Mouse (Mus musculus): Measurements from ENCODE around the gene Mfsd4a. TPM values are rescaled to one million over a fixed set of nuclear protein-coding genes. Genes with fewer than 3 reads are reported as not detected.

Gene Mfsd4a
- total and polyA plus RNA-seq, 2 experiments = 0.09 to 0.12 TPM

- no peak for TF ChIP-seq POLR2A (IDR thresholded peaks at IDR 0.05; ENCODE audit: extremely low read depth, insufficient read depth, low read length)
- TF ChIP-seq CTCF (IDR thresholded peaks at IDR 0.05; ENCODE audit: low read depth, low read length) = no peak
- Histone ChIP-seq H3K4me1 (ENCODE audit: control insufficient read depth, insufficient read depth, low read length) (no peaks in the 10 kb centered on the region), H3K36me3 (ENCODE audit: control insufficient read depth, insufficient read depth, low read length) (no peaks in the 10 kb centered on the region), H3K79me2 (ENCODE audit: control insufficient read depth, insufficient read depth, low read length) (no peaks in the 10 kb centered on the region), H3K4me3 (ENCODE audit: insufficient read depth, low read depth, low read length) (no peak overlapping the region), H3K9ac (ENCODE audit: low read depth, low read length) (no peak overlapping the region), H3K27ac (replicated peaks; ENCODE audit: insufficient read depth, low read depth, low read length) (no peak overlapping the region), H3K27me3 (ENCODE audit: control insufficient read depth, insufficient read depth, low read length) (no peaks in the 10 kb centered on the region)
- 67% methylated on average over 2 of the region's 2 CpGs for WGBS
- DNase-seq (ENCODE audit: extremely low read depth, low read depth, low spot score) = no peak
These were observed 41.5 kb upstream of the Mfsd4a start for GRCm38 (mm10) chr1:132109368-132109767.

- TF ChIP-seq POLR2A (IDR thresholded peaks at IDR 0.05; ENCODE audit: extremely low read depth, insufficient read depth, low read length) (no peak), CTCF (IDR thresholded peaks at IDR 0.05; ENCODE audit: low read depth, low read length) (no peak)
These were observed 36.5 kb upstream of the Mfsd4a start for GRCm38 (mm10) chr1:132104353-132104752.

GRCm38 (mm10) chr1:132101953-132102697 is 34.3 kb upstream of the Mfsd4a start:
- TF ChIP-seq POLR2A (IDR thresholded peaks at IDR 0.05; ENCODE audit: extremely low read depth, insufficient read depth, low read length) = no peak
- no peak for TF ChIP-seq CTCF (IDR thresholded peaks at IDR 0.05; ENCODE audit: low read depth, low read length)
- 88% methylated on average over 6 of the region's 6 CpGs for whole genome bisulfite sequencing
- no peak overlapping the region for H3K27ac ChIP-seq (replicated peaks; ENCODE audit: insufficient read depth, low read depth, low read length)
- H3K9ac ChIP-seq (ENCODE audit: low read depth, low read length) = no peak overlapping the region
- DNase-seq (ENCODE audit: extremely low read depth, low read depth, low spot score) = no peak
- no peaks in the 10 kb centered on the region for H3K36me3 ChIP-seq (ENCODE audit: control insufficient read depth, insufficient read depth, low read length)
- no peaks in the 10 kb centered on the region for H3K27me3 ChIP-seq (ENCODE audit: control insufficient read depth, insufficient read depth, low read length)
- no peaks in the 10 kb centered on the region for H3K79me2 ChIP-seq (ENCODE audit: control insufficient read depth, insufficient read depth, low read length)
- no peak overlapping the region for H3K4me3 ChIP-seq (ENCODE audit: insufficient read depth, low read depth, low read length)
- H3K4me1 ChIP-seq (ENCODE audit: control insufficient read depth, insufficient read depth, low read length) = no peaks in the 10 kb centered on the region

More at GRCm38 (mm10) chr1:132104353-132104752, 36.5 kb upstream of the Mfsd4a start:
- 76% methylated on average over 14 of the region's 14 CpGs for WGBS
- H3K27me3 ChIP-seq (ENCODE audit: control insufficient read depth, insufficient read depth, low read length) = no peaks in the 10 kb centered on the region
- no peak overlapping the region for H3K9ac ChIP-seq (ENCODE audit: low read depth, low read length)
- H3K79me2 ChIP-seq (ENCODE audit: control insufficient read depth, insufficient read depth, low read length) = no peaks in the 10 kb centered on the region
- H3K4me1 ChIP-seq (ENCODE audit: control insufficient read depth, insufficient read depth, low read length) = no peaks in the 10 kb centered on the region
- no peak overlapping the region for H3K4me3 ChIP-seq (ENCODE audit: insufficient read depth, low read depth, low read length)
- DNase-seq (ENCODE audit: extremely low read depth, low read depth, low spot score) = no peak
- H3K27ac ChIP-seq (replicated peaks; ENCODE audit: insufficient read depth, low read depth, low read length) = no peak overlapping the region
- no peaks in the 10 kb centered on the region for H3K36me3 ChIP-seq (ENCODE audit: control insufficient read depth, insufficient read depth, low read length)

- WGBS = 81% methylated on average over 4 of the region's 4 CpGs
- no peak overlapping the region for H3K4me3 ChIP-seq (ENCODE audit: insufficient read depth, low read depth, low read length)
- H3K4me1 ChIP-seq (ENCODE audit: control insufficient read depth, insufficient read depth, low read length) = no peaks in the 10 kb centered on the region
- no peaks in the 10 kb centered on the region for H3K79me2 ChIP-seq (ENCODE audit: control insufficient read depth, insufficient read depth, low read length)
- no peaks in the 10 kb centered on the region for H3K36me3 ChIP-seq (ENCODE audit: control insufficient read depth, insufficient read depth, low read length)
- no peaks in the 10 kb centered on the region for H3K27me3 ChIP-seq (ENCODE audit: control insufficient read depth, insufficient read depth, low read length)
- H3K27ac ChIP-seq (replicated peaks; ENCODE audit: insufficient read depth, low read depth, low read length) = no peak overlapping the region
- DNase-seq (ENCODE audit: extremely low read depth, low read depth, low spot score) = no peak
- TF ChIP-seq POLR2A (IDR thresholded peaks at IDR 0.05; ENCODE audit: extremely low read depth, insufficient read depth, low read length) (no peak), CTCF (IDR thresholded peaks at IDR 0.05; ENCODE audit: low read depth, low read length) (no peak)
- H3K9ac ChIP-seq (ENCODE audit: low read depth, low read length) = no peak overlapping the region
These were observed 31.9 kb upstream of the Mfsd4a start for GRCm38 (mm10) chr1:132099775-132100174.

- Histone ChIP-seq H3K9ac (ENCODE audit: low read depth, low read length) (no peak overlapping the region), H3K4me1 (ENCODE audit: control insufficient read depth, insufficient read depth, low read length) (no peaks in the 10 kb centered on the region), H3K79me2 (ENCODE audit: control insufficient read depth, insufficient read depth, low read length) (no peaks in the 10 kb centered on the region), H3K27me3 (ENCODE audit: control insufficient read depth, insufficient read depth, low read length) (no peaks in the 10 kb centered on the region), H3K27ac (replicated peaks; ENCODE audit: insufficient read depth, low read depth, low read length) (no peak overlapping the region), H3K36me3 (ENCODE audit: control insufficient read depth, insufficient read depth, low read length) (no peaks in the 10 kb centered on the region), H3K4me3 (ENCODE audit: insufficient read depth, low read depth, low read length) (no peak overlapping the region)
- no peak for DNase-seq (ENCODE audit: extremely low read depth, low read depth, low spot score)
- 73% methylated on average over 4 of the region's 4 CpGs for WGBS
- TF ChIP-seq POLR2A (IDR thresholded peaks at IDR 0.05; ENCODE audit: extremely low read depth, insufficient read depth, low read length) (no peak), CTCF (IDR thresholded peaks at IDR 0.05; ENCODE audit: low read depth, low read length) (no peak)
These were observed 31.2 kb upstream of the Mfsd4a start for GRCm38 (mm10) chr1:132099016-132099415.

- Histone ChIP-seq H3K4me3 (ENCODE audit: insufficient read depth, low read depth, low read length) (no peak overlapping the region), H3K27me3 (ENCODE audit: control insufficient read depth, insufficient read depth, low read length) (no peaks in the 10 kb centered on the region), H3K79me2 (ENCODE audit: control insufficient read depth, insufficient read depth, low read length) (no peaks in the 10 kb centered on the region), H3K9ac (ENCODE audit: low read depth, low read length) (no peak overlapping the region), H3K4me1 (ENCODE audit: control insufficient read depth, insufficient read depth, low read length) (no peaks in the 10 kb centered on the region), H3K27ac (replicated peaks; ENCODE audit: insufficient read depth, low read depth, low read length) (no peak overlapping the region), H3K36me3 (ENCODE audit: control insufficient read depth, insufficient read depth, low read length) (no peaks in the 10 kb centered on the region)
- no peak for TF ChIP-seq POLR2A (IDR thresholded peaks at IDR 0.05; ENCODE audit: extremely low read depth, insufficient read depth, low read length)
- WGBS = 23% methylated on average over 1 of the region's 1 CpGs
- no peak for DNase-seq (ENCODE audit: extremely low read depth, low read depth, low spot score)
These were observed 30.2 kb upstream of the Mfsd4a start for GRCm38 (mm10) chr1:132098076-132098475.
